Mouse (Mus musculus) left cerebral cortex, postnatal 36 days (tissue): Measurements from ENCODE around the gene Plekha8. TPM values are rescaled to one million over a fixed set of nuclear protein-coding genes. Genes with fewer than 3 reads are reported as not detected.

Experiments used
- DNase-seq, 2 experiments: peaks; one replicate each; pipeline ENCODE4 v3.0.0; 2021 to 2022; ENCODE audit warnings: low spot score in 2 of 2, mixed read lengths in 1 of 2
- intact Hi-C: fragments of 180-260 bp; cut with DNase I; formaldehyde crosslinking; loops from one replicate; pipeline ENCODE4 v1.15.1; 2025
- total RNA-seq, 2 experiments: library from RNA; stranded (reverse); gene quantifications; 2 replicates each; pipeline ENCODE4 v1.2.3; 2021

Plekha8 gene
- 10 to 100 TPM; 12.3 to 12.6 TPM for total RNA-seq

DNA sequence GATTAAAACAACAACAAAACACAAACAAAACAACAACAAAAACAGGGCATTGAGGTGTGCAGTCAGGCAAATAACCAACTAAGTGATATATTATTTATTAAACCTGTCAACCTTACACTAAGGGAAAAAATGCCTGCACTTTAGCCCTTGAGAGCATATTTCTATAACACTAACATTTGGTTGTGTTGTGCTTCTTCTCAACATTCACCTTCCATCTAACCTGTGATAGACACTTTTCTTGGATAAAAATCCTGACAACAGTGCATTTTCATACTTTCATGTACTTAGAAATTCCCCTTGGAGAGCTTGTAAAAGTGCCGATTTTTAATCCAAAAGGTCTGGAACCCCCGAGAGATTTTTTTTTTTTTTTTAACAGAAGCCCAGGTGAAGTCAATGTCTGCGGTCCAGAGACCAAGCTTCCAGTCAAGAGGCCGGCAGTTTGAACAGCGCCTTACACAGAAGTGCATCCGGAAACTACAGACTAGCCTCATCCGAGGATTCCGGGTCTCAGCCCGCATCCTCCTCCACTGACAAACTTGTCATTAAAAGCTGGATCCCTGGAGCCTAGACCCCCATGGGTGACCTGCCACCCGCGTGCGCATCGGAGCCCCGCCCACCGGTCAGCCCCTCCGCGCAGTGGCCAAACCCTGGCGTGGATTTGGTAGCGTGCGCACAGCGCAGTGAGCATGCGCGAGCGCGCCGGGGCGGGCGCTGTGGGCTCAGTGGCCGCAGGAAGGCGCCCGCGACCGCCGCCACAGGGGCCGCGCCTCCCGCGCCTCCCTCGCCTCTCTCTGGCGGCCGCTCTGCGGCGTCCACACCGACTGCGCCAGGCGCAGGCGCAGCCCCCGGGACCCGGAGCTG lies at the start of gene Plekha8:
Gene Plekha8, plus strand, starts transcription at position 643 of the 861 bp plus-strand sequence.
- peak; percentile 92 to 94 for DNase-seq
- intact Hi-C loops, result loop anchor here (2.0 to 10.0 kb wide), 3 partner anchors 86 to 560 kb away; partner anchors contain the start of gene Mturn

- intact Hi-C loops, result no loop called here
- no peak for DNase-seq
These were observed 46.4 kb upstream of the Plekha8 start for GRCm38 (mm10) chr6:54548314-54549019.

DNA sequence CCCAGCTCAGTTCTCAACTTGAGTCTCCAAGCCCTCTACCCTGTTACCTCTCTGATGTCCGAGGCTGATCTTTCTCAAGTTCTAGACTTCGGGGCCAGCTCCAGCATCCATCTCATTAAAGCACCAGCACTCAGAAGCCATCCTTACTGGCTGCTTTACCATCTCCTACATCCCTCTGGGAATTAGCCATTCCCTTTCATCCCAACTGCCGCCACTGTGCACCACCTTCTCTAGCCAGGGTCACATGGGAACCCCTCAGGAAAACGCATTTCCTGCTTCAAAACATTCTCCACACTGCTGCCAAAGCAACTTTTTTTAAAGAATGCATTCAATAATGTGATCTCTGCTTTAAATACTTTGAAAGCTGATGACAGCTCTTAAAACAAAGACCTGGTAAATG lies 45.6 kb upstream of the Plekha8 start:
- DNase-seq, result no peak
- intact Hi-C loops, result no loop called here

GRCm38 (mm10) chr6:54550801-54551323 lies 44.0 kb upstream of the Plekha8 start:
- intact Hi-C loops, result no loop called here
- DNase-seq, result no peak

GRCm38 (mm10) chr6:54552721-54553413 lies 42.0 kb upstream of the Plekha8 start:
- intact Hi-C loops, result no loop called here
- no peak for DNase-seq

DNA sequence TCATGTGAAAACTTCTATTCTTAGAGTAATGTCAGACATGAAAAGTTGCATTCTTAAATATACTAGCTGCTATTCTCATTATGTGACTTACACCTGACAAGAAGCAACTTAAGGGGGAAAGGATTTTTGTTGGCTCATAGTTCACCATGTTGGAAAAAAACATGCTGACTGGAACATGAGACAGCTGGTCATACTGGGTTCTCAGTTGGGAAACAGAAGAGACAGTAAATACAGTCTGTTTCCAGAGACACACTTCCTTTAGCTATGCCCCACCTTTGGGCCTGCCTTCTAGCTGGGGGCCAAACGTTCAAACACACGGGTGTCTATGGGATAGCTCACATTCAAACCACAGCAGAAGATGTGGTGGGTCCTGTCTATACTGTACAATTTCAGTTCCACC lies 41.3 kb upstream of the Plekha8 start:
- no peak for DNase-seq
- intact Hi-C loops, result no loop called here

GRCm38 (mm10) chr6:54554341-54555110 lies 40.4 kb upstream of the Plekha8 start:
- intact Hi-C loops, result no loop called here
- no peak for DNase-seq

- DNase-seq, result no peak
- intact Hi-C loops, result no loop called here
These were observed 39.1 kb upstream of the Plekha8 start for GRCm38 (mm10) chr6:54555816-54556215.

DNA sequence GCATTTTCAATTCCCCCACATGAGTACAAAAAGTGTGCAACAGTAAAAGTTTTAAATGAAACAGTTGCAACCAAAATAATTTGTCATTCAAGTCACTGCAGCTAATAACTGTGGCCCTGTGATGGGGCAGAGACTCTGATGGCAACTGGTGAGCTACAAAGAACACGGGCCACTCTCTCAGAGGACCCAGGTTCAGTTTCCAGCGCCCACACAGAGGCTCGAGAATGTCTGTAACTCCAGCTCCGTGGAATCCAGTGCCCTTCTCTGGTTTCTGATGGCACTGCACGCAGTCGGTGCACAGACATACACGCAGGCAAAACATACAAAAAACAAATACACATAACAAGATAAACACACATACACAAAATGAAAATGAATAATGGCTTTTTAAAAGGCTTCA lies 37.2 kb upstream of the Plekha8 start:
- intact Hi-C loops, result no loop called here
- no peak for DNase-seq

DNA sequence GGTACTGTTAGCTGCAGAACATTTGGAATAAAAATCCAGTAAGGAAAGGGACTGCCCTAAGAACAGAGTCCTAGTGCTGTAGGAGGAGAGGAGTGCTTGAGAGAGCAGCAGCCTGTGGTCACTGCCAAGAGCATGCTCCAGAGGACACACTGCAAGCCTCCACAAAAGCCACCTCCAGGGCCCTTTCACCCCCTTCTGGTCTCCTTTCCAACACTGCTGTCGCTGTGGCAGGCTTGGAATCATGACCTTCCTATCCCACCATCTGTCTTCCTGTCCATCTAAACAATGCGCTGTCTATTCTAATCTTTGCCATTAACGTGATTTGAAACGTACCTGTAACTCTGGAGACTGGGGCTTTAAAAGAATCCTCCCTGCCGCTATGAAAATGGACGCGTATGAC lies 36.4 kb upstream of the Plekha8 start:
- intact Hi-C loops, result no loop called here
- DNase-seq, result no peak

DNA sequence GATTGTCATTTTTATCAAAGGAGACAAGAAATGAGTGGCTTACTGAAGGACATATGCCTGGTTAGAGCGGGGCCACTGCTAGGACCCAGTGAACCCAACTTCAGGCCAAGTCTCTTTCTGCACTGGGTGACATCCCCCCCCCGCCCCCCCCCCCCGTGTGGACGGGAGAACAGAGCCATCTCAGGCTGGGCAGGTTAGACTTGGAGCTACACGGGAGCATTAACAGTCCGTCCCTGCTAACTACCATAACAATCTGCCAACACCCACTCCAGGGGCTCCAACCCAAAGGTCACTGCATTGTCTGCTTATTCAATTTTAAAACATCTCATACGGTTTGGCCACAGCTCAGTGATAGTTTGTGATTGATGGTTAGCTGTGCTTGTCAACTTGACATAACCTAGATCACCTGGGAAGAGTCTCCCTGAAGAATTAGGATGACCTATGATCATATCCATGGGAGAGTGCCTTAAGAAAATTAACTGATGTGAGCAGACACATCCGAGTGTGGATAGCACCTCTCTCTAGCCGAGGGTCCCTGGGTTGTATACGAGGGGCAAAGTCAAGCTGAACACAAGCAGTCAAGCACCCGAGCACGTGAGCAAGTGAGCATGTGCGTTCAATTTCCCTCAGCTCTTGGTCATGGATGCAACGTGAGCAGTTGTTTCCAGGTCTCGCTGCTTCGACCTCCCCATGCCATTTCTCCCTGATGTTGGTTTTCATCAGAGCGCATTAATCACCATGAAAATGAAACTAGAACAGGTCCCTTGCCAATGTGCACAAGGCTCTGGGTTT lies 32.7 kb upstream of the Plekha8 start:
- intact Hi-C loops, result no loop called here
- DNase-seq, result no peak

- no peak for DNase-seq
- intact Hi-C loops, result no loop called here
These were observed 31.4 kb upstream of the Plekha8 start for GRCm38 (mm10) chr6:54563561-54563960.

- intact Hi-C loops, result no loop called here
- DNase-seq, result no peak
These were observed 30.4 kb upstream of the Plekha8 start for GRCm38 (mm10) chr6:54564506-54564991.

DNA sequence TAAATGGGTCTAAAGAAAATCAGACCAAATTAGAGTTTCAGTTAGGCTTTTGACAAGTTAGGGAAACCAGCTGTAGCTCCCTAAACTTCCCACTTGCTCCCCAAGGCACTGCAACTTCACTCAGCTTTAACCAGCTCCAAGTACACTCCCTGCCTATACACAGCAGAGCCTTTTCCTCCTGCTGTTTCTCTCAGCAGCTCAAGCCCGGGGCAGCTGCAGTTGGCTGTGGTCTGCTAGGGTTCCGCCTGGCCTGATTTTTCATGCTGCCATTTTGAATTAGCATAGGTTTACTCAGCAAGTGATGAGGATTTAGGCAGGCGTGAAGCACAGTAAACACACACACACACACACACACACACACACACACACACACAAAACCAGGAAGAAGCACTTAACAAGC lies 29.9 kb upstream of the Plekha8 start:
- peak in 1 of 2 experiments; percentile 47 for DNase-seq
- intact Hi-C loops, result no loop called here

DNA sequence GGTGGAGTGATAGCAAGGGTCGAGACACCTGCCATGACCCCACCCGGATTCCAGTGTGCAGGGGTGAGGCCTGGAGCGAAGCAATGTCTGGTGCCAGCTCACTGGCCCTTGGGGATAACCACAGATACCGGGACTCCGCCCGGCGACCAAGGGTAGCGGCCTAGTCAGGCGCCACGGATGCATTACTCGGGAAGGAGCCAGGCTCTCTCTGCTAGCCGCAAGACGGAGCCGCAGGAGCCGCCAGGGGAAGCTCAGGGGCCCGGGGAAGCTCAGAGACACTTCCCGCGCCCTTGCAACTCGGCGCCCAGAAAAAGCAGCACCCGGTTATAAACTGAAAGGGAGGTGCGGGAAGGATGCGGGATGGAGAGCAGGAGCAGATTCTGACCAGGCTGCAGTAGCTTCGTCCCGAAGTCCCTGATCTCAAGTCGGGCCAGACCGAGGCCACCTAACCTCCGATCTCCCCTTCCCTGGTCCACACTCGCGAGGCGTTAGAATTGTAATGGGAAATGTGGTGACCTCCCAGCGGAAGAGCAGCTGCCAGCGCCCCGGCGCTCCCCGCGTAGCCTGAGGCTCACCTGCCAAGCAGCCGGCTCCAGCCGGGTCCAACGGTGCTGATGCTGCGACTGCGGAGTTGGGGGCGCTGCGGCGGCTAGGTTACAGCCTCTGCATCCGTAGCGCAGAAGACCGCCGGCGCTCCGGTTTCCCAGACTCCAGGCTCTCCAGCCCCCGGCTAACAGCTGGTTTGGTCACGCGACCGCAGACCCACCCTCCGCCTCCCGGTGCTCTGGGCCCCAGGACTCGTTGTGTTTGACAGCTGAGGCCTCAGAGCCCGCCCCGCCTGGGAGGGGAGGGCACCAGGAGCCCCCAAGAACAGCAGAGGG lies 29.0 kb upstream of the Plekha8 start, which contains the start of gene Scrn1:
Gene Scrn1, minus strand, starts transcription at position 825 of the 881 bp plus-strand sequence.
- intact Hi-C loops, result no loop called here
- DNase-seq, result peak; percentile 81 to 85

DNA sequence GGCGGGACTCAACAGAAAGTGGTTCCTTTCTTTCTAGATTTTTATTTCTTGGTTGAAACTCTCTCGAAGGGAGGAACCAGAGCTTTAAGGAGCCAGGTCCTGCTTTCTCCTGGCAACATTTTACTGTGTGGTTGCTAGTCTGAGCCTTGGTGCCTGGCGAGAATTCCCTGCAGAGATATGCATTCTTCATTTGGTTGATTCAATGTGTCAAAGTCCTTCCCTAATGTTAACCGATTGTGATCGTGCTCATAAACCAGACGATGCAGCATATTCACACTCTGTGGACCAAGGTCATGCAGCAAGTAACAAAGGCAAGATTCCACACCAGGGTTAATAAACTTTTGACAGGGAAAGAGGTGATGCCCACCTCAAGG lies 28.4 kb upstream of the Plekha8 start:
- DNase-seq, result no peak
- intact Hi-C loops, result no loop called here

GRCm38 (mm10) chr6:54569776-54570175 lies 25.1 kb upstream of the Plekha8 start:
- peak in 1 of 2 experiments; percentile 19 for DNase-seq
- intact Hi-C loops, result no loop called here
